Mouse (Mus musculus) lung, embryonic 16.5 days (tissue): ENCODE data around the gene Lsm12. TPM values are rescaled to one million over a fixed set of nuclear protein-coding genes. Genes with fewer than 3 reads are reported as not detected.

Experiments used
- microRNA-seq: library from miRNA; unstranded; fragments of <30 nt; microRNA quantifications from one replicate; pipeline ENCODE4, GENCODE M21; 2016
- polyA plus RNA-seq: library from polyadenylated mRNA; unstranded; fragments of >200 nt; fragmentation: Nextera tagmentation; extraction: Ambion mirVana; gene quantifications from 2 replicates; pipeline ENCODE4 v1.2.1, GENCODE M21; 2015

Lsm12 gene
- polyA plus RNA-seq, 1 experiment from 2014 or later: 130 TPM

Small RNA genes within 50 kb of the gene (microRNA-seq; reads per million reads assigned to microRNA genes)
- 1.6 reads per million for gene Mir8101

Other genes with a start within 250 kb of the Lsm12 start
- gene Sost, start 218.3 kb downstream of the Lsm12 start, polyA plus RNA-seq: 0.53 and 0.63 TPM in 2 replicates
- not detected in 2 replicates for gene Cfap97d1, start 201.0 kb downstream of the Lsm12 start, polyA plus RNA-seq
- gene Dusp3, start 198.3 kb downstream of the Lsm12 start, polyA plus RNA-seq: 21.7 and 23.8 TPM in 2 replicates
- gene Mpp3, start 156.8 kb downstream of the Lsm12 start, polyA plus RNA-seq: 3.7 and 4.1 TPM in 2 replicates
- 0.74 and 1.1 TPM in 2 replicates for gene Cd300lg, start 143.8 kb downstream of the Lsm12 start, polyA plus RNA-seq
- 6.1 and 6.4 TPM in 2 replicates for gene Mpp2, start 96.8 kb downstream of the Lsm12 start, polyA plus RNA-seq
- not detected in 2 replicates for gene Ppy, start 84.0 kb downstream of the Lsm12 start, polyA plus RNA-seq
- not detected in 2 replicates for gene Pyy, start 77.5 kb downstream of the Lsm12 start, polyA plus RNA-seq
- gene Nags, start 39.8 kb downstream of the Lsm12 start, polyA plus RNA-seq: 0.73 and 1.5 TPM in 2 replicates
- 33.3 and 34.8 TPM in 2 replicates for gene Tmem101, start 28.9 kb downstream of the Lsm12 start, polyA plus RNA-seq
- gene G6pc3, start 4.3 kb upstream of the Lsm12 start, polyA plus RNA-seq: 28.3 and 28.6 TPM in 2 replicates
- 70.1 and 80.4 TPM in 2 replicates for gene Hdac5, start 44.9 kb upstream of the Lsm12 start, polyA plus RNA-seq
- gene BC030867, start 63.6 kb upstream of the Lsm12 start, polyA plus RNA-seq: 18.7 and 19.4 TPM in 2 replicates
- gene Asb16, start 83.4 kb upstream of the Lsm12 start, polyA plus RNA-seq: 0.05 and 0.08 TPM in 2 replicates
- gene Tmub2, start 99.6 kb upstream of the Lsm12 start, polyA plus RNA-seq: 52.8 and 60.2 TPM in 2 replicates
- gene Atxn7l3, start 111.3 kb upstream of the Lsm12 start, polyA plus RNA-seq: 11.1 and 11.6 TPM in 2 replicates
- gene Ubtf, start 134.4 kb upstream of the Lsm12 start, polyA plus RNA-seq: 69.6 and 73.0 TPM in 2 replicates
- gene Slc4a1, start 180.9 kb upstream of the Lsm12 start, polyA plus RNA-seq: 8.9 and 18.2 TPM in 2 replicates
- gene Rundc3a, start 208.1 kb upstream of the Lsm12 start, polyA plus RNA-seq: 1.8 and 2.9 TPM in 2 replicates
- gene Slc25a39, start 222.7 kb upstream of the Lsm12 start, polyA plus RNA-seq: 234 and 252 TPM in 2 replicates
- 195 and 201 TPM in 2 replicates for gene Grn, start 245.0 kb upstream of the Lsm12 start, polyA plus RNA-seq